ENCODE assay signal across 8 mouse cellular contexts in the genomic region with DNA sequence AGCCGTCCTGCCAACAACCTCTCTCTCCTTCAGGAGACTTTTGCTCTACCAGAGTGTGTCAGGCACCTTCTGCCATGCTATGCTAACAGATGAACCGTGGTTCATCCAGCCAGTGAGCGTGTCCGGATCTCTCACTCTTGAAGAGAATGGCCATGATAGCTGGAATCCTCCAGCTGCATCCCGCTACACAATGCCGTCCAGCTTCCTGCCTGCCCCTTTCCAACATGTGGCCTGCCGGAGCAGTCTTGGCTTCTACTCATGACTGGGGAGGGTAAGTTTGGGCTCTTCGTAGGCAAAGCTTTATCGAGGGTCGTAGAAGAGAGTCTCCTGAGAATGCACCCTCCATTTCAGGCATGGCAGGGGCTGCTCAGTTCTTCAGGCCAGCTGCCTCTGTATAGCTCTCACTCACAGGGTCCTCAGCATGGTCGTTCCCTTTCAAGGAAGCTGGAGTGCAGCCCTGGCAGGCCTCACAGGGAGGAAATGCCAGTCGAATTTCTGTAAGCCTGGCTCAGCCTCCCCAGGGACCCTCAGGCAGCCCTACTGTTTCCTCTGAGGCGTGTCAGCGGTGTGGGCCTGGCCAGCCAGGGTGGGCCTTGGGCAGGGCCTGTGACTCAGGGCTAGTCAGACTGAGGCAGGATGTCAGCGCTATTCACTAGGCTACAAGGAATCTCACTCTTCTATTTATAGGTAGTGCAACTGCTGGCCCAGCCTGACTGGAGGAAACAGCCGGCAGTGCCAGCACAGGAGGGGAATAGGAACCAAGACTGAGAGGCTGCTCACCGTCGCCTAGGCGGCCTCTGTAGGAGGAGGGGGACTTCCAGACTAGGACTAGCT.
DNase-seq lines count a peak whose midpoint lies in the region; ATAC-seq lines count a peak whose summit lies in the region.

No protein-coding gene starts in this region.

- no peak for DNase-seq in midbrain, embryonic 10.5 days (ENCODE audit: low spot score)
- DNase-seq in lung, postnatal 25 days (ENCODE audit: low spot score), result peak; percentile 80
- DNase-seq in layer of hippocampus, adult 8-10 months (ENCODE audit: low spot score in 2 of 2), result no peak
- no peak for DNase-seq in frontal cortex, postnatal 25 days (ENCODE audit: low spot score in 2 of 2)

- no peak overlapping the region for H3K4me3 ChIP-seq in midbrain, embryonic 10.5 days
- no peak overlapping the region for H3K4me3 ChIP-seq in midbrain, embryonic 13.5 days (replicated peaks)
- H3K4me3 ChIP-seq in embryonic facial prominence, embryonic 12.5 days, result no peak overlapping the region
- no peak overlapping the region for H3K4me3 ChIP-seq in heart, embryonic 14.5 days (ENCODE audit: control insufficient read depth in 1 of 2, insufficient read depth in 1 of 2, low read depth in 1 of 2, low read length in 2 of 2)
- H3K4me3 ChIP-seq in kidney, embryonic 15.5 days (replicated peaks), result no peak overlapping the region

- 76% methylated on average over 19 of the region's 19 CpGs for WGBS in midbrain, embryonic 10.5 days
- WGBS in midbrain, embryonic 13.5 days, result 80% methylated on average over 19 of the region's 19 CpGs
- WGBS in embryonic facial prominence, embryonic 12.5 days, result 57% methylated on average over 19 of the region's 19 CpGs
- WGBS in heart, embryonic 14.5 days, result 37% methylated on average over 19 of the region's 19 CpGs
- 59% methylated on average over 19 of the region's 19 CpGs for WGBS in kidney, embryonic 15.5 days

- no peak; the same call in 1 of the 2 replicates for ATAC-seq in midbrain, embryonic 13.5 days
- peak; percentile 82 for ATAC-seq in embryonic facial prominence, embryonic 12.5 days (ENCODE audit: insufficient number of reproducible peaks, insufficient read depth, low FRiP score, low TSS enrichment)
- ATAC-seq in heart, embryonic 14.5 days (ENCODE audit: insufficient number of reproducible peaks, insufficient read depth, low FRiP score, low read depth), result peak; percentile 91
- ATAC-seq in kidney, embryonic 15.5 days (replicated peaks; ENCODE audit: low FRiP score), result peak; percentile 82

- no peak overlapping the region for H3K4me2 ChIP-seq in midbrain, embryonic 13.5 days (replicated peaks)
- no peak overlapping the region for H3K4me2 ChIP-seq in embryonic facial prominence, embryonic 12.5 days (replicated peaks)
- 0 out of 2 replicates have a peak overlapping the region, but pooled peaks have one; percentile 4 for H3K4me2 ChIP-seq in heart, embryonic 14.5 days (ENCODE audit: low read length)
- no peak overlapping the region for H3K4me2 ChIP-seq in kidney, embryonic 15.5 days

- peaks cover 28% of the 10 kb centered on the region for H3K4me1 ChIP-seq in midbrain, embryonic 10.5 days
- peaks cover 20% of the 10 kb centered on the region for H3K4me1 ChIP-seq in midbrain, embryonic 13.5 days (replicated peaks)
- peaks cover 21% of the 10 kb centered on the region for H3K4me1 ChIP-seq in embryonic facial prominence, embryonic 12.5 days
- peaks cover 31 to 35% of the 10 kb centered on the region in 2 experiments for H3K4me1 ChIP-seq in heart, embryonic 14.5 days (ENCODE audit: control insufficient read depth in 2 of 2, insufficient read depth in 2 of 2, low read length in 2 of 2)
- peaks cover 41% of the 10 kb centered on the region for H3K4me1 ChIP-seq in kidney, embryonic 15.5 days

- no peaks in the 10 kb centered on the region for H3K36me3 ChIP-seq in midbrain, embryonic 10.5 days
- H3K36me3 ChIP-seq in midbrain, embryonic 13.5 days, result no peaks in the 10 kb centered on the region
- H3K36me3 ChIP-seq in embryonic facial prominence, embryonic 12.5 days, result no peaks in the 10 kb centered on the region
- H3K36me3 ChIP-seq in heart, embryonic 14.5 days (ENCODE audit: control insufficient read depth, insufficient read depth, low read length), result no peaks in the 10 kb centered on the region
- no peaks in the 10 kb centered on the region for H3K36me3 ChIP-seq in kidney, embryonic 15.5 days

- H3K9me3 ChIP-seq in midbrain, embryonic 10.5 days (replicated peaks), result no peaks in the 10 kb centered on the region
- no peaks in the 10 kb centered on the region for H3K9me3 ChIP-seq in midbrain, embryonic 13.5 days
- H3K9me3 ChIP-seq in embryonic facial prominence, embryonic 12.5 days, result no peaks in the 10 kb centered on the region
- no peaks in the 10 kb centered on the region for H3K9me3 ChIP-seq in heart, embryonic 14.5 days (ENCODE audit: control insufficient read depth, low read length)
- no peaks in the 10 kb centered on the region for H3K9me3 ChIP-seq in kidney, embryonic 15.5 days (replicated peaks)

- peak overlapping the region; percentile 50; the same call in 1 of the 2 replicates for H3K27ac ChIP-seq in midbrain, embryonic 10.5 days (replicated peaks)
- H3K27ac ChIP-seq in midbrain, embryonic 13.5 days, result no peak overlapping the region
- H3K27ac ChIP-seq in embryonic facial prominence, embryonic 12.5 days, result peak overlapping the region; percentile 52
- peak overlapping the region; percentile 82 to 88 for H3K27ac ChIP-seq in heart, embryonic 14.5 days (replicated peaks in 1 of 2; ENCODE audit: control insufficient read depth in 1 of 2, insufficient read depth in 1 of 2, low read depth in 2 of 2, low read length in 2 of 2)
- peak overlapping the region; percentile 91 for H3K27ac ChIP-seq in kidney, embryonic 15.5 days

- H3K9ac ChIP-seq in midbrain, embryonic 13.5 days (replicated peaks), result no peak overlapping the region
- H3K9ac ChIP-seq in embryonic facial prominence, embryonic 12.5 days, result no peak overlapping the region
- H3K9ac ChIP-seq in heart, embryonic 14.5 days (ENCODE audit: low read length), result no peak overlapping the region
- H3K9ac ChIP-seq in kidney, embryonic 15.5 days, result no peak overlapping the region

- H3K27me3 ChIP-seq in midbrain, embryonic 10.5 days (ENCODE audit: low read depth, poor library complexity, severe bottlenecking), result no peaks in the 10 kb centered on the region
- H3K27me3 ChIP-seq in midbrain, embryonic 13.5 days, result no peaks in the 10 kb centered on the region
- no peaks in the 10 kb centered on the region for H3K27me3 ChIP-seq in embryonic facial prominence, embryonic 12.5 days
- H3K27me3 ChIP-seq in heart, embryonic 14.5 days (ENCODE audit: control insufficient read depth, insufficient read depth, low read length), result no peaks in the 10 kb centered on the region
- H3K27me3 ChIP-seq in kidney, embryonic 15.5 days, result no peaks in the 10 kb centered on the region
